Mouse (Mus musculus) hematopoietic multipotent progenitor cell, adult 10-12 weeks (in vitro differentiated cells): ENCODE results near the gene Pot1b. TPM values are rescaled to one million over a fixed set of nuclear protein-coding genes. Genes with fewer than 3 reads are reported as not detected.

Experiments used
- polyA plus RNA-seq: library from polyadenylated mRNA; stranded (reverse); fragments of >175 nt; gene quantifications from 2 replicates; pipeline ENCODE4 v1.2.3, GENCODE M21; 2012; ENCODE audit warnings: low replicate concordance

Pot1b gene
- polyA plus RNA-seq, result 0.93 and 1.1 TPM in 2 replicates

GRCm38 (mm10) chr17:55711984-55712811 lies at the start of gene Pot1b:
TSS of gene Pot1b (minus strand) at chr17:55712628.

GRCm38 (mm10) chr17:55749786-55750185 lies 37.4 kb upstream of the Pot1b start, which contains the start of gene Adgre4:
TSS of gene Adgre4 (plus strand) at chr17:55749984.

GRCm38 (mm10) chr17:55625092-55625491 lies 87.3 kb downstream of the Pot1b start, which contains the start of gene Vmn2r118:
TSS of gene Vmn2r118 (minus strand) at chr17:55625192.

Other genes starting within 250 kb of the Pot1b start
- not detected in 2 replicates for gene Vmn2r118, start 87.4 kb downstream of the Pot1b start, polyA plus RNA-seq
- gene Adgre4, start 37.4 kb upstream of the Pot1b start, polyA plus RNA-seq, result 1.6 and 4.5 TPM in 2 replicates
- gene Zfp119a, start 166.3 kb upstream of the Pot1b start, polyA plus RNA-seq, result 0.42 and 0.67 TPM in 2 replicates
- 0.43 and 2.5 TPM in 2 replicates for gene Zfp959, start 179.5 kb upstream of the Pot1b start, polyA plus RNA-seq
- gene Zfp119b, start 236.9 kb upstream of the Pot1b start, polyA plus RNA-seq, result 0.41 and 0.72 TPM in 2 replicates
- gene Ebi3, start 240.0 kb upstream of the Pot1b start, polyA plus RNA-seq, result 52.3 and 96.9 TPM in 2 replicates
- gene Yju2, start 246.5 kb upstream of the Pot1b start, polyA plus RNA-seq, result 20.3 and 42.1 TPM in 2 replicates